Mouse (Mus musculus) inflammation-experienced regulatory T-cells (primary cell): ENCODE results near the gene Aif1. TPM values are rescaled to one million over a fixed set of nuclear protein-coding genes. Genes with fewer than 3 reads are reported as not detected.

Source experiments
- polyA plus RNA-seq, 2 experiments: library from polyadenylated mRNA; unstranded; fragments of 100-300 nt; shearing (Covaris generic); gene quantifications; one replicate each; pipeline ENCODE4 v1.2.1; 2017

Aif1 gene
- 1 to 10 TPM; 1.9 to 8.1 TPM for polyA plus RNA-seq

GRCm38 (mm10) chr17:35175968-35176367, at the start of gene Aif1:
Gene Aif1 (minus strand): TSS chr17:35176068.

GRCm38 (mm10) chr17:35220156-35220952, 44.5 kb upstream of the Aif1 start, which contains the start of gene Gm16181:
Gene Gm16181 (plus strand): TSS chr17:35220834.

GRCm38 (mm10) chr17:35204494-35205379, 28.9 kb upstream of the Aif1 start, which contains the start of gene Lta:
Gene Lta (minus strand): TSS chr17:35205351.

GRCm38 (mm10) chr17:35201787-35202186, 25.9 kb upstream of the Aif1 start, which contains the start of gene Tnf:
Gene Tnf (minus strand): TSS chr17:35202007.

GRCm38 (mm10) chr17:35193881-35194843, 18.3 kb upstream of the Aif1 start, which contains the start of gene Ltb:
Gene Ltb (plus strand): TSS chr17:35194439.

GRCm38 (mm10) chr17:35187959-35188610, 12.2 kb upstream of the Aif1 start, which contains the start of gene Lst1:
Gene Lst1 (minus strand): TSS chr17:35188439.

DNA sequence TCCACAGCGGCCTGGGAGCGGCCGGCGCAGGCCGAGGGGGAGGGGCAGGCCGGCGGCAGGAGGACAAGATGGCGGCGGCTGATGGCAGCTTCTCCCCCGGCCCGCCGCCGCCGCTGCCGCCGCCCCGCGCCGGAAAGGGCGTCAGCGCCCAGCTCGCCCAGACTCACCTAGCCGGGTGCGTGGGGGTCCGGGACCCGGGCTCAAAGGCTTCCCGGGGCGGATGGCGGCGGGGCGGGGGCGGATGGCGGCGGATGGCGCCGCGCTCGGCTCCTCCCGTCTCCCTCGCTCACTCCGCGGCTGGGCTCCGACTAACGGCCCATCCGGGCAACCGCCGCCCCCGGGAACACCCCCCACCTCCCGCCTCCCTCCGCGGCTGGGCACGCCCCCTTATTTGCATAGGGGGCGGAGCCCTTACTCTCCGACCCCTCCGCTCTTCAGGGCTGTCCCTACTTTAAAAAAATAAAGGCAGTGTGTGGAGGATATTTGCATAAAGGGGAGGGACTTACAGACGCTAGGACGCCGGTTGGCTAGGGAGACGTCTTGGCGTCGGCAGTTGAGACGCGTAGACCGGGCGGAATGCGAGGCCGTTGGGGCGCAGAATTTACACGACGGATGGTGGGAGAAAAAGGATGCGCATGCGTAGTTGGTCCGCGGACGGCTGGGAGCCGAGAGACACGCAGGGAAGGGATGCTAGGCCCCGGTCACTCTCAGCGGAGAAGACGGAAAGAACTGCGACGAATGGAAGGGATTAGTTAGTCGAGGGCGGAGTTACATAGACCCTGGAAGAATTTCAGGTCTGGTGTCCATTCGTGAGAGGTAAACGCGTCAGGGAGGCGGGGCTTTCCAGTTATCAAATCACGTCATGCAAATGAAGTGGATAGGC, 11.1 kb downstream of the Aif1 start, which contains the start of gene Prrc2a:
Prrc2a (minus strand) TSS at position 330 of the 883 bp plus-strand sequence.

GRCm38 (mm10) chr17:35134801-35135590, 40.9 kb downstream of the Aif1 start, which contains the start of gene Bag6:
Gene Bag6 (plus strand): TSS chr17:35135178.

GRCm38 (mm10) chr17:35131500-35132173, 44.2 kb downstream of the Aif1 start, which contains the start of gene Apom:
Gene Apom (minus strand): TSS chr17:35132050.

DNA sequence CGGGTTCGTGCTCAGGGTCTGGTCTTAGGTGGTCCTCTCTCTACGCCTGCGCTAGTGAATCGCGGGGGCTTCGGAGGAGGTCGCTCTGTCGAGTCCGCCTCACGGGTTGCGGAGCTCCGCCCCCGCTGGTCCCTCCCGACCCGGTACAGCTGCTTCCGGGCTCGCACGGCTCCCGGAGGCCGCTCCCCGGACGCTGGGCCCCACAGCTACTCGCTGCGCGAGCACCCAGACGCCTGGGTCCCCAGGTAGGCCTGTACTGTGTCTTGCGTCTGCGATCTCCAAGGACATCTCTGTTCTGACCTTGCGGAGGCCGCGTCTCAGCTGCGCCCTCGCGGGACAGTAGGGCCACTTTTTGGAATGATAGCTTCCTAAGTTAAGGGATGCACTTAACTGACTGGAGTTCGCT, 49.7 kb downstream of the Aif1 start, which contains the start of gene D17H6S53E:
D17H6S53E (plus strand) TSS at position 168 of the 406 bp plus-strand sequence.

DNA sequence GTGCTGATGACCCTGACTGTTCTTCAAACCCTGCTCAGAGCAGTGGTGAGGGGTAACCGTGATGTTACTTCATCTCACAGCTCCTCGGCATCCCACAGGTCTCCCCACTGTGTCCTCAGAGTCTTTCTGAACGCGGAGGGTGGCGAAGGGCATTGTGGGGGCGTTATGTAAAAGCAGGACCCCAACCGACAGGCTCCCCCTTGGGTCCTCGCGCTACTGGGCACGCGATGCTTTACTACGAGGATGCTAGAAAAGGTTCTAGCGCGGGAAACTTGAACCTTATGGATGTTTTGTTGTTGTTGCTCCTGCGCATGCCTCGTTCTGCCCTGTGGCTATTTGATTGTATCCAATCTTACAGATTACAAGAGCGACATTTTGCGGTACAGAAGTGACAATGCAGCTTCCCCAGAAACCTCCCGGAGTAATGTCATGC, 54.0 kb downstream of the Aif1 start, which contains the start of gene Csnk2b:
Csnk2b (minus strand) TSS at position 183 of the 433 bp plus-strand sequence.

DNA sequence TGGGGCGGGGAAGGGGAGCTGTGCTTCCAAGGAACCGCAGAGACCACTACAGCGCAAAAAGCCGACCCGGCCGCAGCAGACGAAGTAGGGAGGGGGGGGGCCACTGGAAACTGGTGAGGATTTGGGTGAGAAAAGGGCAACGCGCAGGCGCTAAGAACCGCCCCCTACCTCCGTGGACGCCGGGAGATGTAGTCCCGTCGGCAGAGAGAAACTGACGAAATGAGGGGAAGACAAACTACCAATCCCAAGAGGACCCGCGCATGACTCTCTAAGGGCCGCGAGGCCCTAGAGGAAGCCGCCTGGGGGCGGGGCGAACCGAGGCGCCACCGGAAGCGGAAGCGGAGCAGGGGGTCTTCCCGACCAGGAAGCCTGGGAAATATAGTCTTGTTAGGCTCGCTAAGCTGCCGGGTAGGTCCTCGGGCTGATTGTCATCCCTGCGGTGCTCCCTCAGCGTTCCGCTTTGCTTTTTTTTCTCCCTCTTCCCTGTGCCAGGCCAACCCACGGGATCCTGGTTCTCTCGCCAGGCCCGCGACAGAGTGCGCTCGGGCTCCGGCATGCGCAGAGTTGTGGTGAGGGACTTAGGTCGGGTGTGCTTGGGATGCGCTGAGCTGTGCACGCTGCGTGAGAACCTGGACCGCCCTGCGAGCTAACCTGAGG, 54.6 kb downstream of the Aif1 start, which contains the start of gene Gpank1:
Gpank1 (plus strand) TSS at position 313 of the 657 bp plus-strand sequence.

Other genes with a start within 250 kb of the Aif1 start
- 10 to 100 TPM; 78.7 to 95.7 TPM for gene Neu1, start 244.8 kb downstream of the Aif1 start, polyA plus RNA-seq
- 100 to 1,000 TPM; 378 to 903 TPM for gene Hspa1b, start 216.8 kb downstream of the Aif1 start, polyA plus RNA-seq
- gene Gm20481, start 206.2 kb downstream of the Aif1 start, polyA plus RNA-seq = 10 to 100 TPM; 13.3 to 18.6 TPM
- gene Hspa1a, start 203.9 kb downstream of the Aif1 start, polyA plus RNA-seq = 100 to 1,000 TPM in 1 of 2 experiments, 10 to 100 TPM in 1; 84.0 to 191 TPM
- under 1 TPM; 0.10 to 0.73 TPM for gene Hspa1l, start 203.4 kb downstream of the Aif1 start, polyA plus RNA-seq
- 100 to 1,000 TPM in 1 of 2 experiments, 10 to 100 TPM in 1; 80.1 to 110 TPM for gene Lsm2, start 194.2 kb downstream of the Aif1 start, polyA plus RNA-seq
- gene Vars, start 175.1 kb downstream of the Aif1 start, polyA plus RNA-seq = 100 to 1,000 TPM; 201 to 211 TPM
- under 1 TPM; 0.07 to 0.34 TPM for gene Vwa7, start 159.5 kb downstream of the Aif1 start, polyA plus RNA-seq
- 1 to 10 TPM; 1.5 to 2.5 TPM for gene Sapcd1, start 148.1 kb downstream of the Aif1 start, polyA plus RNA-seq
- gene Msh5, start 129.3 kb downstream of the Aif1 start, polyA plus RNA-seq = 1 to 10 TPM; 2.9 to 3.2 TPM
- 100 to 1,000 TPM; 533 to 549 TPM for gene Clic1, start 126.1 kb downstream of the Aif1 start, polyA plus RNA-seq
- 1 to 10 TPM in 1 of 2 experiments, under 1 TPM in 1; 0.98 to 2.2 TPM for gene Ddah2, start 117.0 kb downstream of the Aif1 start, polyA plus RNA-seq
- gene Ly6g6c, start 110.7 kb downstream of the Aif1 start, polyA plus RNA-seq = 1 to 10 TPM in 1 of 2 experiments, not detected in 1; 2.0 TPM
- under 1 TPM; 0.11 to 0.16 TPM for gene Mpig6b, start 109.9 kb downstream of the Aif1 start, polyA plus RNA-seq
- gene Ly6g6e, start 99.2 kb downstream of the Aif1 start, polyA plus RNA-seq = not detected
- under 1 TPM in 1 of 2 experiments, not detected in 1; 0.60 TPM for gene Ly6g6d, start 98.0 kb downstream of the Aif1 start, polyA plus RNA-seq
- not detected for gene Ly6g6f, start 90.5 kb downstream of the Aif1 start, polyA plus RNA-seq
- 10 to 100 TPM; 73.9 to 82.7 TPM for gene Abhd16a, start 86.8 kb downstream of the Aif1 start, polyA plus RNA-seq
- gene Ly6g5c, start 67.8 kb downstream of the Aif1 start, polyA plus RNA-seq = not detected
- gene Ly6g5b, start 60.6 kb downstream of the Aif1 start, polyA plus RNA-seq = 1 to 10 TPM in 1 of 2 experiments, under 1 TPM in 1; 0.90 to 3.6 TPM
- 10 to 100 TPM; 54.2 to 60.6 TPM for gene Gpank1, start 54.6 kb downstream of the Aif1 start, polyA plus RNA-seq
- gene Csnk2b, start 54.0 kb downstream of the Aif1 start, polyA plus RNA-seq = 100 to 1,000 TPM; 238 to 275 TPM
- 1 to 10 TPM; 1.9 to 3.0 TPM for gene D17H6S53E, start 49.7 kb downstream of the Aif1 start, polyA plus RNA-seq
- gene Apom, start 44.0 kb downstream of the Aif1 start, polyA plus RNA-seq = 1 to 10 TPM in 1 of 2 experiments, not detected in 1; 2.6 TPM
- gene Bag6, start 40.9 kb downstream of the Aif1 start, polyA plus RNA-seq = 10 to 100 TPM; 50.0 to 63.9 TPM
- 10 to 100 TPM; 24.6 to 25.6 TPM for gene Prrc2a, start 11.2 kb downstream of the Aif1 start, polyA plus RNA-seq
- 1 to 10 TPM; 5.7 to 8.4 TPM for gene Lst1, start 12.4 kb upstream of the Aif1 start, polyA plus RNA-seq
- gene Ltb, start 18.4 kb upstream of the Aif1 start, polyA plus RNA-seq = 1,000 to 10,000 TPM; 1,692 to 1,979 TPM
- gene Tnf, start 25.9 kb upstream of the Aif1 start, polyA plus RNA-seq = 10 to 100 TPM; 34.2 to 54.8 TPM
- gene Lta, start 29.3 kb upstream of the Aif1 start, polyA plus RNA-seq = 100 to 1,000 TPM in 1 of 2 experiments, 10 to 100 TPM in 1; 56.6 to 152 TPM
- gene Gm16181, start 44.8 kb upstream of the Aif1 start, polyA plus RNA-seq = not detected
- gene Atp6v1g2, start 57.6 kb upstream of the Aif1 start, polyA plus RNA-seq = 1 to 10 TPM; 4.5 to 5.5 TPM
- gene Nfkbil1, start 59.7 kb upstream of the Aif1 start, polyA plus RNA-seq = 10 to 100 TPM; 15.6 to 29.3 TPM
- gene Ddx39b, start 65.7 kb upstream of the Aif1 start, polyA plus RNA-seq = 100 to 1,000 TPM; 211 to 230 TPM
- gene H2-D1, start 86.7 kb upstream of the Aif1 start, polyA plus RNA-seq = 1,000 to 10,000 TPM; 5,968 to 6,679 TPM
- gene H2-Q1, start 144.3 kb upstream of the Aif1 start, polyA plus RNA-seq = 1 to 10 TPM in 1 of 2 experiments, under 1 TPM in 1; 0.48 to 1.8 TPM
- 10 to 100 TPM; 15.6 to 19.4 TPM for gene H2-Q2, start 166.2 kb upstream of the Aif1 start, polyA plus RNA-seq
- 10 to 100 TPM; 33.5 to 46.7 TPM for gene H2-Q4, start 203.5 kb upstream of the Aif1 start, polyA plus RNA-seq
- 100 to 1,000 TPM; 686 to 886 TPM for gene H2-Q6, start 248.8 kb upstream of the Aif1 start, polyA plus RNA-seq